Mouse (Mus musculus) CD4-positive, CD25-positive, alpha-beta regulatory T cell, adult 2 months (primary cell): Measurements from ENCODE around the gene Zcchc17.

Experiments used
- DNase-seq: peaks from one replicate; pipeline ENCODE4 v3.0.0-alpha.2; 2012; ENCODE audit warnings: low read depth, low spot score

Zcchc17 gene

GRCm38 (mm10) chr4:130318122-130318521 lies 41.6 kb downstream of the Zcchc17 start:
- no peak for DNase-seq

- DNase-seq, result peak; percentile 25
Measured at GRCm38 (mm10) chr4:130316691-130317090, 43.1 kb downstream of the Zcchc17 start.

- DNase-seq, result no peak
Measured at GRCm38 (mm10) chr4:130315771-130316527, 43.8 kb downstream of the Zcchc17 start.

GRCm38 (mm10) chr4:130313552-130313951 lies 46.2 kb downstream of the Zcchc17 start:
- no peak for DNase-seq

- no peak for DNase-seq
Measured at GRCm38 (mm10) chr4:130312526-130312925, 47.2 kb downstream of the Zcchc17 start.

- no peak for DNase-seq
Measured at GRCm38 (mm10) chr4:130309254-130309653, 50.5 kb downstream of the Zcchc17 start.

GRCm38 (mm10) chr4:130308231-130309081 lies 51.3 kb downstream of the Zcchc17 start, which contains the start of the genes Fabp3 and Gm10570:
Fabp3 (plus strand) TSS chr4:130308595.
Gm10570 (minus strand) TSS chr4:130308674.
- peak; percentile 26 for DNase-seq

- peak; percentile 13 for DNase-seq
Measured at GRCm38 (mm10) chr4:130307851-130308230, 51.9 kb downstream of the Zcchc17 start.

GRCm38 (mm10) chr4:130306796-130307630 lies 52.7 kb downstream of the Zcchc17 start:
- DNase-seq, result no peak

- no peak for DNase-seq
Measured at GRCm38 (mm10) chr4:130304746-130305145, 55.0 kb downstream of the Zcchc17 start.

GRCm38 (mm10) chr4:130302285-130302870 lies 57.4 kb downstream of the Zcchc17 start:
- no peak for DNase-seq

- no peak for DNase-seq
Measured at GRCm38 (mm10) chr4:130299629-130300018, 60.1 kb downstream of the Zcchc17 start.

GRCm38 (mm10) chr4:130298877-130299628 lies 60.7 kb downstream of the Zcchc17 start:
- no peak for DNase-seq

- DNase-seq, result peak; percentile 59
Measured at GRCm38 (mm10) chr4:130297123-130297529, 62.6 kb downstream of the Zcchc17 start.

- no peak for DNase-seq
Measured at GRCm38 (mm10) chr4:130296243-130296965, 63.3 kb downstream of the Zcchc17 start.

- no peak for DNase-seq
Measured at GRCm38 (mm10) chr4:130295047-130295745, 64.5 kb downstream of the Zcchc17 start.

- no peak for DNase-seq
Measured at GRCm38 (mm10) chr4:130294513-130294912, 65.2 kb downstream of the Zcchc17 start.

GRCm38 (mm10) chr4:130292271-130292670 lies 67.5 kb downstream of the Zcchc17 start:
- DNase-seq, result peak; percentile 82

- no peak for DNase-seq
Measured at GRCm38 (mm10) chr4:130289824-130290223, 69.9 kb downstream of the Zcchc17 start.
